Mouse (Mus musculus) mature B cell (primary cell): Measurements from ENCODE around the gene Ppcdc.

Experiments used
- in situ Hi-C: fragments of 300-500 bp; cut with MboI; formaldehyde crosslinking; loops from 2 replicates; pipeline ENCODE4 v1.14.3; 2019

The Ppcdc gene

DNA sequence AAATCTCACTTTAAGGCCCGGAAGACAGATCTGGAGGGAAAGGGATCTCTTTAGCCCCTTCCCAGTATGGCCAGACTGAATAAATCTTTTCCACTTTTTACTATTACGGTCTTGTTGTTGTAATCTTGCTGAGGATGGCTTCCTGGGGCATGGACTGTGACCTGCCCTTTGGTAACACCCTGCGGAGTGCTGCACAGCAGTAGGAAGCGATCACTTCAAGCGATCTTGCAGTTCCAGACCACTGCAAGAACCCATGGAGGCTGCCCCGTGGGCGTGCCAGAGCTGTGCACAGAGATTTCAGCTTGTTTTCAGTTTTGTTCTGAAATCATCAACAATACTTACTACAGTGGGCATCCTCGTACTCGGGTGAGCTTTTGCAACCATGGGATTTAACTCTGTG, 8.7 kb downstream of the Ppcdc start:
- in situ Hi-C loops: loop anchor here (25.0 kb wide), 1 partner anchor 494 kb away; the partner anchor contains the start of genes Imp3 and Snx33

DNA sequence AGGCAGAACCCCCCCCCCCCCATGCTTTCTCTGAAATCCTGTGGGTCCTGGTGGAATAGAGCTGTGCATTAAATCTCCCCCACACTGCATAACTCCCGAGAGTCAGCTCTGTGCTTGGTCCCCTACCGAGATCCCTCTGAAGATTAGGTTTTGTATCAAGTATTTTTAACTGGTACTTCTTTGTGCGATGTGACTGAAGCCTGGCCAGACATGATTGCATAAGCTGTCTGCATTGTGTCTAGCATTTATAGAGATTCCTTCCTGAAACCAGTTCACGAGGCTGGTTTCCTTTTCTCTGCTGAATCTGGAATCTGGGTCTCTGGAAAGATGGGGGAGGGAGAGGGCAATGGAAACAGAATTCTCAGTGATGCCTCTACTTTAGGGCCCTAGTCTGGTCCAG, 11.5 kb downstream of the Ppcdc start:
- in situ Hi-C loops: loop anchor here (25.0 kb wide), 1 partner anchor 491 kb away; the partner anchor contains the start of genes Imp3 and Snx33

DNA sequence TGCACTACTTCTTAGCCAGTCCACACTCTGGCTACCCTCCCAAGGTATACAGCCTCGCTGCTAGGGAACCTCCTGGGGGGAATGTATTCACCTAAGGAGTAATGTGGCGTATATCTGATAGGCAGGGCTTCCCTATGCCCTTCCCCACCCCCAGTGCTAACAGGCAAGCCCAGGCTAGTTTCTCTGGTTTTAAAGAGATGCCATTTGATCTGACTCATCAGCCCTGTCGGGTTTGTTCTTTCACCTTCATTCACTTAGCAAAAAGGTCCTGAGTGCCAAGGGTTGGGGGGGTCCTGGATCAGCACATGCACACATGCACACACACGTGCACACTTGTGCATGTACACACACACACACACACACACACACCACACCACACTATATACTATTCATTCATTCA, 12.0 kb downstream of the Ppcdc start:
- in situ Hi-C loops: loop anchor here (25.0 kb wide), 1 partner anchor 491 kb away; the partner anchor contains the start of genes Imp3 and Snx33

- in situ Hi-C loops: loop anchor here (25.0 kb wide), 1 partner anchor 490 kb away; the partner anchor contains the start of genes Imp3 and Snx33
Measured at GRCm38 (mm10) chr9:57427123-57427522, 12.8 kb downstream of the Ppcdc start.

GRCm38 (mm10) chr9:57425116-57425515, 14.8 kb downstream of the Ppcdc start:
- in situ Hi-C loops: loop anchor here (25.0 kb wide), 1 partner anchor 488 kb away; the partner anchor contains the start of genes Imp3 and Snx33

- in situ Hi-C loops: no loop called here
Measured at GRCm38 (mm10) chr9:57424066-57424465, 15.9 kb downstream of the Ppcdc start.

GRCm38 (mm10) chr9:57421688-57422111, 18.2 kb downstream of the Ppcdc start:
- in situ Hi-C loops: no loop called here

DNA sequence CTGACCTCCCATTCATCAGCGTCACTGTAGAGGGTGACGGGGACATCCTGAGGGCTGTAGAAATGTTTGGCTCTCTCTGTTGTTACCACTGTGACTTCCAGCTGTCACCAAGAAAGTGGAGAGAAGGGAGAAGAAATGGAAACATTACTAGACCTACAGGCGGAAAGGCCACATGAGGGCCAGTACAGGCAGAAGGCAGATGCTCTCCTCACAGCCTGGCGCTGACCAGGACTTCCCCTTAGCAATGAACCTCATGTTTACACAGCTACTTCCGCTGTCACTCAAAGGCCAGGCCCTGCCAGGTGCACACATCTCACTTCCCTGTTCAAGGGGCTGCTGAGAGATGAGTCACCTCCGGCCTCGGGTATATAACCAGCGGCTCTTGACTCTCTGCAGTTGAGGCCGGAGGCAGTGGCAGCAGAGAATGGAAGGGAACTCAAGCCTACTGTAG, 18.8 kb downstream of the Ppcdc start:
- in situ Hi-C loops: no loop called here

- in situ Hi-C loops: no loop called here
Measured at GRCm38 (mm10) chr9:57420321-57421120, 19.4 kb downstream of the Ppcdc start.

- in situ Hi-C loops: no loop called here
Measured at GRCm38 (mm10) chr9:57419521-57420267, 20.2 kb downstream of the Ppcdc start.

GRCm38 (mm10) chr9:57417341-57417740, 22.6 kb downstream of the Ppcdc start:
- in situ Hi-C loops: no loop called here

GRCm38 (mm10) chr9:57407120-57407905, 32.6 kb downstream of the Ppcdc start:
- in situ Hi-C loops: no loop called here

- in situ Hi-C loops: no loop called here
Measured at GRCm38 (mm10) chr9:57406395-57406794, 33.5 kb downstream of the Ppcdc start.

- in situ Hi-C loops: no loop called here
Measured at GRCm38 (mm10) chr9:57404036-57404435, 35.9 kb downstream of the Ppcdc start.

GRCm38 (mm10) chr9:57402318-57403251, 37.3 kb downstream of the Ppcdc start:
- in situ Hi-C loops: no loop called here

GRCm38 (mm10) chr9:57398773-57399172, 41.2 kb downstream of the Ppcdc start:
- in situ Hi-C loops: no loop called here

DNA sequence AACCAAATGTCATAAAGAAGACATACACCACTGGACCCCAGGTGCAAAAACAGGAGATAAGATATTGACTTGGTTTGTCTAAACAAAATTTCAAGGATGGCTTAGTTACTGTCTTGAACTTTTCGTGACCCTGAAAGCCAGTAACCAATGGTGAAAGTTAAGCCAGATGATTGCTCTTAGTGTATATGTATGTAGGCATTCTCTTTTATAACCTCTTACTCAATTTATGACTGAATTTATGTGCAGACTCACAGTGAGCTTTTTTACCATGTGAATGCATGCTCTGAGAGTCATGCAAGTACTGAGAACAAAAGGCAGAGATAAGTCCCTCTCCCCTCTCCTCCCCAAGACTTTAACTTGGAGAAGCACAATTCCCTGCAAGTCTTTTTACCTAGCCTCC, 47.0 kb downstream of the Ppcdc start:
- in situ Hi-C loops: no loop called here

GRCm38 (mm10) chr9:57390869-57391268, 49.1 kb downstream of the Ppcdc start:
- in situ Hi-C loops: no loop called here

DNA sequence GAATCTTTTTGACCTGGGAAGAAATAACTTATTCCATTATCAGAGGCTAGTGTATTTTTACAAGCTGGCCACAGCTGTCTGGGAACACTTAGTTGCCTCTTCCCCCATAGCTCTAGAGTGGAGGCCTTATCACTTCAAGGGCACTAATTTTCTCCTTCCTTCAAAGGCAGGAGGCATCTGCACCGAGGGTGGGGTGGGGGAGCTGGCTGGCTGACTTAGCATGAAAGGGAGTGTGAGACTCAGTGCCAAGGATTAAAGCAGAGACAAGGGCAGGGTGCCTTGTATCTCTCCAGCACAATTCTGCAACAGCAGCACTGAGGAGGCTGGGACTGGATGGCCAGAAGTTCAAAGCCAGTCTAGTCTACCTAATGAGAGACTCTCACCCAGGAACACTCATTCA, 50.8 kb downstream of the Ppcdc start:
- in situ Hi-C loops: no loop called here

DNA sequence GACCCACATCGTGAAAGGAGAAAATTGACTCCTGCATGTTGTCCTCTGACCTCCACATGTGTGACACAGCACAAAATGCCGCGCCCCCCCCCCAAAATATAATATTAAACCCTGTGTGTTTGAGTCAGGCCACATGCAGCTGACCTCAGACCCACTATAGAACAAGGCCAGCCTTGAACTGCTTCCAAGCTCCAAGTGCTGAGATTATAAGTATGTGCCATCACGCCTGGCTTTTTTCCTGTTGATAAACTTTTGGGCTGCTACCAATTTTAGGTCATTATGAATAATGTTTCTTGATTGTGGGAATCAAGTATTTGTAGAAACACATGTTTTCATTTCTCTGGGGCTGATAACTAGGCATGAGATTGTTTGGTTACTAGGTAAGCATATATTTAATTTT, 53.0 kb downstream of the Ppcdc start:
- in situ Hi-C loops: no loop called here

DNA sequence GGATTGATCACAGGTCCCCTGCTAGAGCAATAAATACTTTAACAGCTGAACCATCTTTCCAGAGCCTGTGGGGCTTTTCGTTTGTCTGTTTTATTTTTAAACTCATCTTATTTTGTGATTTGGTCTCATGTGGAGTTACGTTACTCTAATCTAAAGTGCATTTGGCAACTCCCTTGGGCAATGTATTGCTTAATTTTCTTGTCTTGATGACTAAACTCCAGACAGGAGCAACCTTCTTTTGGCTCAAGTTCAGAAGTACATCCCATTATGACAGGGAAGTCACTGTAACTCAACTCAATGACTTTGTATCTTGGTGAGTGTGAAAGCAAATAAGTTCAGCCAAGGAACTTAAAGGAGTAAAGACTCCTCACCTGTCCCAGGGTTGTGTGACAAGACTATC, 55.3 kb downstream of the Ppcdc start:
- in situ Hi-C loops: no loop called here
